Mouse (Mus musculus): ENCODE measurements around the gene Tns2. TPM values are rescaled to one million over a fixed set of nuclear protein-coding genes. Genes with fewer than 3 reads are reported as not detected.

The Tns2 gene
- total and polyA plus RNA-seq, 2 experiments from 2014 or later: 5.0 to 8.4 TPM

- Histone ChIP-seq H3K27ac (ENCODE audit: low read depth, low read length) (no peak overlapping the region), H3K27me3 (ENCODE audit: insufficient read depth, low read length) (no peaks in the 10 kb centered on the region), H3K36me3 (ENCODE audit: insufficient read depth) (no peaks in the 10 kb centered on the region), H3K4me1 (ENCODE audit: insufficient read depth) (no peaks in the 10 kb centered on the region), H3K4me2 (ENCODE audit: low read depth) (no peak overlapping the region), H3K9ac (no peak overlapping the region), H3K4me3 (ENCODE audit: low read depth, low read length) (no peak overlapping the region), H3K9me3 (ENCODE audit: low read length) (no peaks in the 10 kb centered on the region)
- no peak for DNase-seq
- WGBS: 66% methylated on average over 24 of the region's 27 CpGs
- no peak for TF ChIP-seq CTCF (IDR thresholded peaks at IDR 0.05; ENCODE audit: low read depth)
- ATAC-seq: no peak
Measured at GRCm38 (mm10) chr15:102160415-102161060, 60.3 kb downstream of the Tns2 start.

GRCm38 (mm10) chr15:102163900-102164693, 63.9 kb downstream of the Tns2 start:
- ATAC-seq (no peak), DNase-seq (no peak)
- Histone ChIP-seq H3K4me3 (ENCODE audit: low read depth, low read length) (no peak overlapping the region), H3K9me3 (ENCODE audit: low read length) (no peaks in the 10 kb centered on the region), H3K4me2 (ENCODE audit: low read depth) (no peak overlapping the region), H3K27me3 (ENCODE audit: insufficient read depth, low read length) (no peaks in the 10 kb centered on the region), H3K36me3 (ENCODE audit: insufficient read depth) (no peaks in the 10 kb centered on the region), H3K27ac (ENCODE audit: low read depth, low read length) (no peak overlapping the region), H3K4me1 (ENCODE audit: insufficient read depth) (no peaks in the 10 kb centered on the region), H3K9ac (no peak overlapping the region)
- no peak for TF ChIP-seq CTCF (IDR thresholded peaks at IDR 0.05; ENCODE audit: low read depth)
- 54% methylated on average over 3 of the region's 3 CpGs for WGBS

GRCm38 (mm10) chr15:102165468-102166100, 65.4 kb downstream of the Tns2 start:
- Histone ChIP-seq H3K36me3 (ENCODE audit: insufficient read depth) (no peaks in the 10 kb centered on the region), H3K4me3 (ENCODE audit: low read depth, low read length) (no peak overlapping the region), H3K27me3 (ENCODE audit: insufficient read depth, low read length) (no peaks in the 10 kb centered on the region), H3K4me1 (ENCODE audit: insufficient read depth) (no peaks in the 10 kb centered on the region), H3K9ac (no peak overlapping the region), H3K9me3 (ENCODE audit: low read length) (no peaks in the 10 kb centered on the region), H3K4me2 (ENCODE audit: low read depth) (no peak overlapping the region), H3K27ac (ENCODE audit: low read depth, low read length) (no peak overlapping the region)
- DNase-seq (no peak), ATAC-seq (no peak)
- TF ChIP-seq CTCF (IDR thresholded peaks at IDR 0.05; ENCODE audit: low read depth): no peak
- 54% methylated on average over 6 of the region's 6 CpGs for WGBS

Other genes starting within 250 kb of the Tns2 start
- 9.2 and 12.3 TPM in 2 replicates for gene Krt1, start 249.6 kb upstream of the Tns2 start, total RNA-seq (2014; rRNA removed)
- 18.1 and 20.9 TPM in 2 replicates for gene Krt1, start 249.6 kb upstream of the Tns2 start, polyA plus RNA-seq (2015; fragmentation: Nextera tagmentation; extraction: Ambion mirVana)
- 3.7 and 7.7 TPM in 2 replicates for gene Krt77, start 230.7 kb upstream of the Tns2 start, total RNA-seq (2014; rRNA removed)
- gene Krt77, start 230.7 kb upstream of the Tns2 start, polyA plus RNA-seq (2015; fragmentation: Nextera tagmentation; extraction: Ambion mirVana): 1.5 and 2.1 TPM in 2 replicates
- gene Krt76, start 207.5 kb upstream of the Tns2 start, total RNA-seq (2014; rRNA removed): not detected in 2 replicates
- not detected in 2 replicates for gene Krt76, start 207.5 kb upstream of the Tns2 start, polyA plus RNA-seq (2015; fragmentation: Nextera tagmentation; extraction: Ambion mirVana)
- not detected in 2 replicates for gene Krt4, start 175.7 kb upstream of the Tns2 start, total RNA-seq (2014; rRNA removed)
- gene Krt4, start 175.7 kb upstream of the Tns2 start, polyA plus RNA-seq (2015; fragmentation: Nextera tagmentation; extraction: Ambion mirVana): not detected in 2 replicates
- gene Krt79, start 160.1 kb upstream of the Tns2 start, total RNA-seq (2014; rRNA removed): 0.14 and 0.31 TPM in 2 replicates
- gene Krt79, start 160.1 kb upstream of the Tns2 start, polyA plus RNA-seq (2015; fragmentation: Nextera tagmentation; extraction: Ambion mirVana): 0.34 and 0.44 TPM in 2 replicates
- not detected in 2 replicates for gene Krt78, start 146.1 kb upstream of the Tns2 start, total RNA-seq (2014; rRNA removed)
- gene Krt78, start 146.1 kb upstream of the Tns2 start, polyA plus RNA-seq (2015; fragmentation: Nextera tagmentation; extraction: Ambion mirVana): not detected in 2 replicates
- gene Krt8, start 95.9 kb upstream of the Tns2 start, total RNA-seq (2014; rRNA removed): 1.5 and 2.2 TPM in 2 replicates
- gene Krt8, start 95.9 kb upstream of the Tns2 start, polyA plus RNA-seq (2015; fragmentation: Nextera tagmentation; extraction: Ambion mirVana): 3.1 and 3.9 TPM in 2 replicates
- 3.4 and 4.3 TPM in 2 replicates for gene Krt18, start 72.2 kb upstream of the Tns2 start, total RNA-seq (2014; rRNA removed)
- gene Krt18, start 72.2 kb upstream of the Tns2 start, polyA plus RNA-seq (2015; fragmentation: Nextera tagmentation; extraction: Ambion mirVana): 7.0 and 9.5 TPM in 2 replicates
- 187 and 194 TPM in 2 replicates for gene Eif4b, start 26.6 kb upstream of the Tns2 start, total RNA-seq (2014; rRNA removed)
- 69.7 and 72.8 TPM in 2 replicates for gene Eif4b, start 26.6 kb upstream of the Tns2 start, polyA plus RNA-seq (2015; fragmentation: Nextera tagmentation; extraction: Ambion mirVana)
- 90.6 and 110 TPM in 2 replicates for gene Spryd3, start 35.8 kb downstream of the Tns2 start, total RNA-seq (2014; rRNA removed)
- 76.5 and 95.6 TPM in 2 replicates for gene Spryd3, start 35.8 kb downstream of the Tns2 start, polyA plus RNA-seq (2015; fragmentation: Nextera tagmentation; extraction: Ambion mirVana)
- gene Igfbp6, start 43.9 kb downstream of the Tns2 start, total RNA-seq (2014; rRNA removed): 11.4 and 12.2 TPM in 2 replicates
- 8.1 and 10.3 TPM in 2 replicates for gene Igfbp6, start 43.9 kb downstream of the Tns2 start, polyA plus RNA-seq (2015; fragmentation: Nextera tagmentation; extraction: Ambion mirVana)
- gene Soat2, start 50.1 kb downstream of the Tns2 start, total RNA-seq (2014; rRNA removed): 0.10 TPM in 1 of 2 replicates, not detected in the other
- gene Soat2, start 50.1 kb downstream of the Tns2 start, polyA plus RNA-seq (2015; fragmentation: Nextera tagmentation; extraction: Ambion mirVana): 0.12 TPM in 1 of 2 replicates, not detected in the other
- 67.2 and 83.2 TPM in 2 replicates for gene Zfp740, start 102.8 kb downstream of the Tns2 start, total RNA-seq (2014; rRNA removed)
- 20.0 and 29.7 TPM in 2 replicates for gene Zfp740, start 102.8 kb downstream of the Tns2 start, polyA plus RNA-seq (2015; fragmentation: Nextera tagmentation; extraction: Ambion mirVana)
- gene Csad, start 104.3 kb downstream of the Tns2 start, total RNA-seq (2014; rRNA removed): 46.2 and 47.8 TPM in 2 replicates
- 25.9 and 29.9 TPM in 2 replicates for gene Csad, start 104.3 kb downstream of the Tns2 start, polyA plus RNA-seq (2015; fragmentation: Nextera tagmentation; extraction: Ambion mirVana)
- gene Itgb7, start 131.5 kb downstream of the Tns2 start, total RNA-seq (2014; rRNA removed): 0.31 and 2.4 TPM in 2 replicates
- gene Itgb7, start 131.5 kb downstream of the Tns2 start, polyA plus RNA-seq (2015; fragmentation: Nextera tagmentation; extraction: Ambion mirVana): 0.50 and 0.75 TPM in 2 replicates
- gene Rarg, start 157.1 kb downstream of the Tns2 start, total RNA-seq (2014; rRNA removed): 6.5 and 12.3 TPM in 2 replicates
- 4.5 and 4.6 TPM in 2 replicates for gene Rarg, start 157.1 kb downstream of the Tns2 start, polyA plus RNA-seq (2015; fragmentation: Nextera tagmentation; extraction: Ambion mirVana)
- gene Gm9918, start 170.2 kb downstream of the Tns2 start, total RNA-seq (2014; rRNA removed): 0.15 TPM in 1 of 2 replicates, not detected in the other
- not detected in 2 replicates for gene Gm9918, start 170.2 kb downstream of the Tns2 start, polyA plus RNA-seq (2015; fragmentation: Nextera tagmentation; extraction: Ambion mirVana)
- 33.2 and 39.3 TPM in 2 replicates for gene Mfsd5, start 179.0 kb downstream of the Tns2 start, total RNA-seq (2014; rRNA removed)
- 63.0 and 63.7 TPM in 2 replicates for gene Mfsd5, start 179.0 kb downstream of the Tns2 start, polyA plus RNA-seq (2015; fragmentation: Nextera tagmentation; extraction: Ambion mirVana)
- gene Espl1, start 195.9 kb downstream of the Tns2 start, total RNA-seq (2014; rRNA removed): 2.7 and 9.6 TPM in 2 replicates
- gene Espl1, start 195.9 kb downstream of the Tns2 start, polyA plus RNA-seq (2015; fragmentation: Nextera tagmentation; extraction: Ambion mirVana): 1.5 and 2.3 TPM in 2 replicates
- gene Pfdn5, start 225.7 kb downstream of the Tns2 start, total RNA-seq (2014; rRNA removed): 177 and 262 TPM in 2 replicates
- 518 and 621 TPM in 2 replicates for gene Pfdn5, start 225.7 kb downstream of the Tns2 start, polyA plus RNA-seq (2015; fragmentation: Nextera tagmentation; extraction: Ambion mirVana)
- 46.4 and 54.2 TPM in 2 replicates for gene Myg1, start 231.3 kb downstream of the Tns2 start, total RNA-seq (2014; rRNA removed)
- 80.2 and 85.7 TPM in 2 replicates for gene Myg1, start 231.3 kb downstream of the Tns2 start, polyA plus RNA-seq (2015; fragmentation: Nextera tagmentation; extraction: Ambion mirVana)